Mouse (Mus musculus): ENCODE measurements at regions not wholly inside any gene's neighbourhood (a gene's known extent, or its start where the extent isn't known, plus 50 kb on each side); places are given as distances from the start of the nearest gene placed in this dataset.

DNA sequence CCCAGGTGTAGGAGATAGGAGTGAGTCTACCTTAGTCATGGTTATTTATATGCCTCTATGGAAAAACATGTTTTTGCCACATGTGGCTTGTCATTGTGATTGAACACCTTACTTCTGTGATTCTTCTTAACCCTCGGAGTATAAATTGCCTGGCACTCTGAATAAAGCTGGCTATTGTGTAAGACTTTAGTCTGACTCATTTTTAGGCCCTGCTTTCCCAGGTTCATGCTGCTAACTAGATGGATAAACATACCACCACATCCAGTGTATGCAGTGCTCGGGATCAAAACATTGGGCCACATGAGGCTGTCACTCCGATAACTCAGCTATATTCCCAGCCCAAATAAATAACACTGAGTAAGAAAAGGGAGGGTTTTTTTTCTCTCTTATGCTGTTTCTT, 287.2 kb downstream of the Gsdmc2 start:
- DNase-seq (ENCODE audit: low read depth, low spot score): no peak

DNA sequence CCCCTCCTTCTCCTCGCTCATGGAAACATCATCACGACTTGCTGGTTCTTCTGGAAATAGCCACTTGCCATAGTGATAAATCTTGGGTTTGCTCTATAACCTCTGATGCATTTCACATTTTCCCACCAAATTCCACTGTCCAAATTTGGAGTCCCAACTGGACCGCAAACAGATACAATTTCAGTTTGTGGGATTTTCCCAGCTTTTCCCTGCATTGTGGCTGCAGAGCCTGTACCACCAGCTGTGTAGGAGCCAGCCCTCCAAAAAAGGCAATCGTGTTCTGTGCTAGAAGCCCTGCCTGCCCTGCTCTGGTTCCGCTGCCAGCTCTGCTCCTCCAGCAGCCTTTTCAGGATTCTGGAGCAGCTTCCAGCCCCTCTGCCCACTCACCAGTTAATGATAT, 291.4 kb downstream of the Gsdmc2 start:
- peak; percentile 37 for DNase-seq (ENCODE audit: low read depth, low spot score)

DNA sequence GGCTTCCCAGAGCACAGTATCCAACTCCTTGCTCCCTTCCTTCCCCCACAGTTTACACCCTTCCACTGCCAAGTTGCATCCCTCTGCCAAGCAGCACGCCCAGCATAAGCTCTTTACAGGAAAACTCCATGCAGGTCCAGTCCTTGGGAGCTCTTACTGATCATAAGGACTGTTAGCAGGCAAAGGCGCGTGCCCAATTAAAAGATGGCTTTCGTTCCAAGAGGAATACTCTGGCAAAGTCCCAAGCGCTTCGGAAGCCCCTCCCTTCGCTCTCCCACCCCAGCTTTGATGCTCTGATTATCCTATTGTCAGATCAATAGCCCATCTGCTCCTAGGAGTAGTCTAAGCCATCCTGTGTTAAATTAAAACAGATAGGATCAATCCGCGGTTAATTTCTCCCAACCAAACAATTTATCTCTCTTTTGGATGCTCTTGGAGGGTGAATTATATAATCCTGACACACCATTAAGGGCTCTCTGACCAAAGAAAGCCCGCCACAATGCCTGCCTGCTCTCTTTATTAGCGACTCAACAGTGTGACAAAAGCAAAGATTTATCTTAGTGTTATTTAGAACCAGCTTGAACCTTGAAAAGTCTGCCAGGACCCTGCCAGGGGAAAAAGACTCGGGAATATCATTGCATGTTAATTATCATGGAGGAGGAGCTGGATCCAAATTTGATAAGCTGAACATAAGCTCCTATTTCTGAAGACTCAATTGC, 312.5 kb downstream of the Gsdmc2 start:
- peak; percentile 68 for DNase-seq (ENCODE audit: low read depth, low spot score)

DNA sequence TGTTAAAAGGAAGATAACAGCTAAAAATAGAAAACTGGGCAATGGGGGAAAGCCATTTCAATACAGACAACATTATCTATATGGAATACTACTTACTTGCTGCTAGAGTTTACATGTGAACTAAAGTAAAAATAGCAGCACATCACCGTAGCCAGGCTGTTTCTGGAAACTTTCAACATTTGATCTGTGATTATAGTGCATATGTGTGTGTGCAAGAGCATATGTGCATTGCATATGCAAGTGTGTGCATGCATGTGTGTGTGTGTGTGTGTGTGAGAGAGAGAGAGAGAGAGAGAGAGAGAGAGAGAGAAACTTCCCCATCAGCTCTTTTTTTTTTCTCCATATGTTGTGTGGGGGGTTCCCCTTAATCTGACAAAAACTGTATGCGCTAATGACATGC, 317.7 kb downstream of the Gsdmc2 start:
- DNase-seq (ENCODE audit: low read depth, low spot score): no peak

DNA sequence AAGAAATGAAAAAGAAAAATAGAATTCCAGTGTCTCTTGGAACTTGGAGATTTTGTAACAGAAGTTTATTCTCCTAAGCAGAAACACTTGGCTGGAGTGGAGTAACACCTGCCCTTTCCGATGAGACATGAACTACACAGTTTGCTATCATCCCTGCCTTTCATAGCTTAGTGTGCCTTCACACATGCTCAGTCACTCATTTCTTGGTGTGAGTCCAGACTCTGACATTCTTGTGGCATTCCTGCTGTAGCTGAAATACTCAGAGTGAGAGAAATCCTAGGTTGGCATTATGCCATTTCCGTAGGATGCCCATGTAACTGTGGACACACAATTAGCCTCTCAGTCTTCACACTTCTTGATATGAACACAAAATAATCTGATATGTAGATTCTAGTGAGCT, 318.2 kb downstream of the Gsdmc2 start:
- peak; percentile 38 for DNase-seq (ENCODE audit: low read depth, low spot score)

DNA sequence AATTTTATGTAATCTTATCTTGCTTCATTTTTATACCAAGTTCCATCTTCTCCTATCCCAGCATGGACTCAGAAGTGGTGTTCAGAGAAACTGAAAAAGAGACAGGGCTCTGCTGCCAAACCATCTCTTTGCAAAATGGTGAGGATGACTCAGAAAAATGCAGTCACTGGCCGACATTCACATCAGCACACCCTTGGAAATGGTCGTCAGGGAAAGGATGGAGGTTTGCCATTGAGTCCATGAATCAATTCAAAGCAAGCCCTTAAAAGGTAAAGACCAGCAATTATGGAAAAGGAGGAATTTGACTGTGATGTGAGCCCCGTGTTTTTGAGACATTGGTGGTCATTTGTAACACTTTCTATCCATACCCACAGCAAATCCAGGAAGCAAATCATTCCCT, 327.7 kb downstream of the Gsdmc2 start:
- DNase-seq (ENCODE audit: low read depth, low spot score): peak; percentile 10

DNA sequence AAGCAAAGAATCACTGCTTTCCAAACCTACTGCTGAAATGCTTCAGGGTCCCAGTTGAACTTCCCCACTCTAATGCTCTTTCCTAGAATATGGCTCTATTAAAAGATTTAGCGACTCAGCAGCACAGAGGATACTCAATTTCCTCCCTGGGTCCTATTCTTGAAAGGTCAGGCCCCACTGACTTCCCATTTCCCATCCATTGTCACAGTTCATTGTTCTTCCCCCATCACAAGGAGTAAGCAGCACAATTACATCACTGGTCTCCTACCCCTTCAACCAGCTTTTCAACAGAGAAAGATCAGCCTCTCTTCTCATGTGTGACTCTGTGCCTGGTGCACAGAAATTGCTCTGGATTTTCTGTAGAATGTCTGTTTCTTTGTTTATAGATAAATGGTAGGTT, 344.5 kb downstream of the Gsdmc2 start:
- peak; percentile 18 for DNase-seq (ENCODE audit: low read depth, low spot score)

DNA sequence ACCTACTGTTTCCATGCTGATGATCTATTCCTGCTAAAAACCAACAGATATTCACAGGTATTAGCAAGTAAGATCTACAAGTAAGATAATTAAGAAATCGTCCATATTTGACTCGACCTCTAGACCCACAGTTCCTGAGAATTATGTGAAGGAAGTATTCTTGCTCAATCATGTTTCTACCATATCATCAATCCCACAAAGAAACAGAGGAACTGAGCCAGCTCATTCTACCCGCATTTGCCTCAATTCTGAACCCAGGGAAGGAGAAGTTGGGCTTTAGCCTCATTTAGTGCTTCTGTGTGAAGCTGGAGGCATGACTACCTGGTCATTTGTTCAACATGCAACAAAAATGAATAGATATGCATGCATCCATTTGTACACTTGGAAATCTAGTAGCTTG, 346.5 kb downstream of the Gsdmc2 start:
- no peak for DNase-seq (ENCODE audit: low read depth, low spot score)

DNA sequence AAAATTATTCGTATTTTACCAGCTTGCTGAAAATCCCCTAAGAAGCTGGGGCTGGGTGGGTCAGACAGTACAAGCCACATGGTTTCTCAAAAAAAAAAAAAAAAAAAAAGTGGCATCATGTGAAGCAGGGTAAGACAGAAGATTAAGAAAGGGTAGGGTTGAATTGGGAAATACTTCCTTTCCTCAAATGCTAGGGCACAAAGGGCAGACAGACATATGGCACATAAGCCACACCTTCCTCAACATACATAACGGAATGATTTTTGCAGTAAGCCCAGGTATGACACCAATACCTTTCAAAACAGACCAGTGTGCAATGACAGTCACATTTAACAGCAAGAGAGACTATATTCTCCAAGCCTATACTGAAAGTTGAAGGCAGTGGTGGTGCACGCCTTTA, 347.8 kb downstream of the Gsdmc2 start:
- no peak for DNase-seq (ENCODE audit: low read depth, low spot score)

DNA sequence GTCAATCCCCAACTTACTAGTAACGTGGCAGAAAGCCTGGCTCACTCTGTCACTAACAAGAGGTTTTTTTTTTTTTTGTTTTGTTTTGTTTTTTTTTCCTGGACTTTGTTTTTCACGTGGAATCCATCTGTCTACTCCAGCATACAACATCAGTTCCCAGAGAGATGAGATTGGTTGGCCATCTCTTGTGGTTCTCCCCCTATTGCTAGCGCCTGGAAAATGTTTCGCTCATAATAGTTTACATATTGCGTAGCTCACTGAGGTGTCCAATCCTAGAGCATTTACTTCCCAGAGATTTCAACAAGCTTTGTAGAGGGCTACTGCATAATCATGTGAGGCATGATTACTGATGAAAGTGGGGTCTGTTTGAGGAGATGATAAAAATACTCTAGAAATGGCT, 360.1 kb downstream of the Gsdmc2 start:
- no peak for DNase-seq (ENCODE audit: low read depth, low spot score)

DNA sequence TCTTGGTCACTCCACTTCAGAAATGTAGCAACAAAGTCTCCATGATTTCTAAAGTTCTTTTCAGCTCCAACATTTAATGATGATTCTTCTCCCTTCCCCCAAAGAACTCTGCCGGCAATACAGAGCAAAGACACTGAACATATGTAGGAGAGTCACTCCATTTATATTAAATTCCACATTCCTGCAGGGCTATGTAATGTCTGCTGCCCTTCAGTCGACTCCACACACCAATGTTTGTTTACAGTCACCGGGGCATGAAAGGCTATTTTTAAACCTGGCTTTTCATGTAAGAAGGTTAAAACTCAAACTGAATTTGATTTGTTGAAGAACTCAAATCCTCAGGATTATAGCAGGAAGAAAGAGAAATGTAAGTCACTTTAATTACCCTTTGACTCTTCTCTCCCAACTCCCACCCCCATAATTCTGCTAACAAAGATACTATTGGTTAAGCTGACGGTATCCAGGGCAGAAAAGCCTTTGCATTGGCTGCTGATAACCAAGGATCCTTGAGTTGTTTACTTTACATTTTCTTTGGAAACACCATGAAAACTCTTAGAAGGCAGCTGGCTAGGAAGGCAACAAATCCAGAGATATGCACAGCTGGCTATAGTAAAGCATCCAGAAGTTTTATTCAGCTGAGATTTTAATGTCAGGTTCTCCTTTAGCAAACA, 360.6 kb downstream of the Gsdmc2 start:
- no peak for DNase-seq (ENCODE audit: low read depth, low spot score)

DNA sequence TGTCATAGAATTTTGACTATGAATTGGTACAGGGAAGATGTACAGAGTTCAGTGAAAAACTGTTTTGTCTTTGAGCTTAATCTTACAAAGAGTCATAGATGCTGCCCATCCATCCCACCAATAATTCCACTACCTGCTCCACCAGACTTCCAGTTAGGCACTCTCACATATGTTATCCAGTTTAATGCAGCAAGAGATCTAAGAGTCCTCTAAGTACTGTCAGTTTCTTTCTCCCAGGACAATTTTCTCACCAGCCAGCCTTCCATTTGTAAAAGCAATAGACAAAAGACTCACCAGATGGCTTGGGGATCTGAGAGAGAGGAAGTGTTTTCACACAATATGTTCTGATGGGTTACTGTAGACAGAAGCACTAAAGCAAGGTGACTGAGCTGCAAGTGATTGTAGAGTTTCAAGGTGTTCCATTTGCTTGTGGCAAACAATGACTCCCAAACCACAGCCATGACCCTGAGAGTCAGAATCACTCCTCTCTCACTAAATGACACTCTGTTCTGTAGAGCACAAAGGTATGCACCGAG, 365.6 kb downstream of the Gsdmc2 start:
- peak; percentile 67 for DNase-seq (ENCODE audit: low read depth, low spot score)

DNA sequence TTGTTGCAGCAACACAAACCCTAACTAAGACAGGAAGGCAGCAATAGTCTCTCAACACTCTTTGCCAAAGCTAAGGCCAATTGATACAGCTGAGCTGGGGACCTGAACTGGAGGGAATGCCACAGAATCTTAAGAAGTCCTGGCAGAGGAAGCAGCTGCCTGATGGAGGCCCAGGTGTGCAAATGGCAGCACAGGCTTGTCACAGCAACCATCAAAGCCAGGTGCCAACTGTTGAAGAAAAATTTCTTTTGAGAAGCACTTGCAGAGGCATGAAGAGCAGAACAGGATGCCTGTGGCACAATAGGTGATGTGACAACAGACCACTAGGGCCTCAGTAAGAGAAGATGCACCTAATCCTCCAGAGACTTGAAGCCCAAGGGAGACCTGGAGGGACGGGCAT, 378.1 kb downstream of the Gsdmc2 start:
- no peak for DNase-seq (ENCODE audit: low read depth, low spot score)

DNA sequence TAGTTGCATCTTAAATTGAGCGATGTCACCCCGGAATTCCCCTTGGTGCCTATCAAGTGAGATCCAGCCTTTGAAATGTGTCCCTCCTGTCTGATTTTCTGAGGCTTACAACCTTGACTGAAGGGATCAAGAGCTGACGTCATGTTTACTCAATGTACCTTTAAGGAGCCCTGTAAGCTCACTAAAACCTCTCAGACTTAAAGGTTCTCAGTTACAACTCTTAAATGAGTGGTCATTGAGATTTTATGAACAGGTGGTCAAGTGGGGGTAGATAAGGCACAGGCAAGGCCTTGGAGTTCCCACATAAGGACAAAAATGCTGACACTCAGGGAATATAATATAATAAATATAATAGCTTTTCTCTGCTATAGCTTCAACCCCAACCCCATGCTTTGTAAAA, 392.4 kb downstream of the Gsdmc2 start:
- DNase-seq (ENCODE audit: low read depth, low spot score): no peak

DNA sequence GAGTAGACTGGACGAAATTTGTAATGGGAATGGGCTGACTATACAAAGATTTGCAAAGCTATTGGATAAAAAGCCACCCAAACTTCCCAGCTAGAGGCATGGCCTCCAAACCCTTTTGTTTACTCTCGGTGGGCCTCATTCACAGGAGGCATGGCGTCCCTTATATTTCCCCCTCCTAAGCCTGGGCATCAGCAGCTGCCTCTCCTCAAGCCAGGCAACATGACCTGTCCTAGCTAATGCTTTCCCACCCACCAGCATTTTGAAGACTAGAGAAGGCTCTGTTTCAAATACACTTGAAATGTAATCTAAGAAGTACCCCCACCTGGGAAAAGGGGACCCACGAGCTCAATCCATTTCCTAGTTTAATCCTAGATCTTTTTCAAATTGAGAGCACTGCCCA, 398.7 kb downstream of the Gsdmc2 start:
- no peak for DNase-seq (ENCODE audit: low read depth, low spot score)

DNA sequence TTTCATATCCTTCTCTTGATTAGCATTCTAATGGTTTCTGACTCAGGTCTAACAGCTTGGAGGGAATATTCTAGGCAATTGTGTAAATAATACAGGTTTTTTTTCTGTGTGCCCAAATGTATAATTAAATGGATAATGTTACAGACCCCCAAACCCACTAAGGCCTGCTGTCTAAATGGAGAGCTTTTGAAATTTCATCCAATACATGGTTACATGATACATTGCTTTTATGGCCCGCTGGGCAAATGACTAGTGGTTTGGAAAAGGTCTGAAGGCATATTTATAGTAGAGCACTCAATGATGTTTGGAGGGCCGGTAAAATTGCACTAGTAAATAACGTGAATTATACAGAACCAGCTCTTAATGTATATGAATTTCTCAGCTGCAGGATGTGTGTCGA, 400.0 kb downstream of the Gsdmc2 start:
- DNase-seq (ENCODE audit: low read depth, low spot score): no peak

DNA sequence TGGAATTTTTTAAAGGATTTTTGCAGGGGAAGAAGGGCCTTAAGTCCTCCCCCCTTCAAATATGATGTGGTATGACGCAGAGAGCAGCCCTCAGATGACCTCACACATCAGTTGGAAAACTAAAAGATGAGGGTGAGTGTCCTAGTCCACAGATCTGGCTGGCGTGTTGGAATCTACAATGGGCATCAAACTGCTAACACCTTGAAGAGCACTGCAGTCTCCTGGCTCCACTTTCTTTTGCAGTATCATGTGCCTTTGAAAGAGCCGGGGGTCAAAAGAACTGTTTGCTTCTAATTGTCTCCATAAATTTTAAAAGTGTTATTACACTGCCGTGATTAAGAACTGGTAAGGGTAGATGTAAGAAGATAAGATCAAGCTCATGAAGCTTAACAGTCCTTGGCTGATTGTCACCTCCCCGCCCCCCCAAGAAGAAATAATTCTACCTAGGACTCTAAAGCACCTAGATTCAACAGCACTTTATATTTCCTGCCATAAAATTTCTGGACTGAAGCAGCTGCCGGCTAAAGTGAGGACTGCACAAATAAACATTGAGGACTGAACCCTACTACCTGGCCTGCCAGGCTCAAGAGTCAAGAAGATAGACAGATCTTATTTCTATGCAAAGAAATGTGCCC, 402.7 kb downstream of the Gsdmc2 start:
- no peak for DNase-seq (ENCODE audit: low read depth, low spot score)

DNA sequence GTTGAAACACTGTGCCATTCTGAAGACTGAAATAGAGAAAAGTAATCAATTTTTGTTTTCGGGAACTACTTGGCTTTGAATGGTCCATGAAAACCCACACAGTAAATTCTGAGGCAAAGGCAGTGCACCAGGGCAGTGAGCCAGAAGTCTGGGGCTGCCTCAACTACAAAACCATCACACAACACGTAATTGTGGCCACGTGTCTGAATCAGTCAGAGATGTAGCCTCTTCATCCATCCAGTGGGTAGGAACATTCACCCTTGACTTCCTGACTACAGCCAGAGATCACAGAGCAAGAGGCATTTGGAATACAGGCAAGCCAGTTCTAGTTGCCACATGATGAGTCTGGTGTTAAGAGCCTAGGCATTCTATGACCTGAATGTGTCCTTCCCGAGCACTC, 432.3 kb downstream of the Gsdmc2 start:
- no peak for DNase-seq (ENCODE audit: low read depth, low spot score)

DNA sequence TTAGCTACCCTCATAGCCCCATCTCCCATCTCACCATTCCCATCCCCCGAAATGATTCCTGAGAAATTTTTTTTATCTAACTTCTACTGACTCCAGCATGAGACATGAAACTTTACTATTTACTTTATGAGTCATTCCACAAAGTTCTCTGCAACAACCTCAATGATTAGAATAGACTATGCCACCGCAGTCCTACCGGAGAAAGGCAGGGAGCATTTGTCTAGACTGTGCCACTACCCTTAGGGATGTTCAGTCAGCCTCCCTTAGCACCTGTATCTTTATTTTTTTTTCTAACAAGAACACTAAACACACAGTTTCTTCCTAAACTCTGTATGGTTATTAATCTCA, 433.2 kb downstream of the Gsdmc2 start:
- DNase-seq (ENCODE audit: low read depth, low spot score): no peak

DNA sequence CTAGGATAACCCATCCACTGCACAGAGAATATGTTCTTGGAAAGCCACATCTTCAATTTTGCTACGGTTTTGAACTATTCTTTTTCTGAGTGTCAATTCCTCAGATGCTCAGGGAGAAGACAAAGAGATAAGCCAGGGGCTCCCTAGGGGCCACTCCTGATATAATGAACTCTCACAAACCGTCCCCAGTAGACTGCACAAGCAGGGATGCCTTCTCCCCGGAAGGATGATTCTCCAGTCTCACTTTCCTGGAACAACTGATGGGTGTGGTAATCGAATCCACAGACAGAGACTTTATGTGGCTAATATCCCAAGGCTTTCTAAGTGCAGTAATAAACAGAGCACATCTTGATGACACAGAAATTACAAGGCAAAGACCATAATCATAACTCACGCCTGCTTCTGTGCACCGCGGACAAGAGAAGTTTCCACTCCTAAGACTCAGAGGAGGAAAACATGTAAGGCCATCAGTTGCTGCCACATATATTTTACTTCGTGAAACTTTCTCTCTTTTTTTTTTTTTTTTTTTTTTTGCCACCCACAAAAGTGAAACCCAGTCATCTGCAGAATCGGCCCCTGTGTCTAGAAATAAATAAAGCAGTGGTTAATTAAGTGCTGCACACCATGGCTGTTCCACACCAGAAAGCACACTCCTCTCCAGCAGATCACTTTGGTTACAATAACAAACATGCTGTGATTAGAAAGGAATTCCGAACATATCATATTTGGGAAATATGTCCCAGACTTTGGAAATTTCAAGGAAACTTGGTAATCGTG, 433.8 kb downstream of the Gsdmc2 start:
- no peak for DNase-seq (ENCODE audit: low read depth, low spot score)

DNA sequence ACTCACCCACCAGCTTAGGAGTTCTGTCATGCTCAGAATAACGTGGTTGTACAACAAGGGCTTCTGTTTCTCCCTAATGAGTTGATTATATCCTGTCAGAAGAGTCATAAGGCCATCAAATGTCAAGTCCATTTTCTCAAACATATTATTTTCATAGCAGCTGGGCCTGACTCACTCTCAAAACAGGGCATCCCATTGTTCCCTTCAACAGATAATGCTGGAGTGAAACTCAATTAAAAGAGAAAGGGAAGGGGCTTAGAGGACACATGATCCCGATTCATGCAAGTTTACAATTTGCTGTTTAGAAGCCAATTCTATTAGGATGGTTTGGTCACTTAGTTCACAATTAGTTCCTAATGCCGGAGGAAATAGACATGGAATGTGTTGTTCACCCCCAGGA, 444.5 kb downstream of the Gsdmc2 start:
- peak; percentile 8 for DNase-seq (ENCODE audit: low read depth, low spot score)

DNA sequence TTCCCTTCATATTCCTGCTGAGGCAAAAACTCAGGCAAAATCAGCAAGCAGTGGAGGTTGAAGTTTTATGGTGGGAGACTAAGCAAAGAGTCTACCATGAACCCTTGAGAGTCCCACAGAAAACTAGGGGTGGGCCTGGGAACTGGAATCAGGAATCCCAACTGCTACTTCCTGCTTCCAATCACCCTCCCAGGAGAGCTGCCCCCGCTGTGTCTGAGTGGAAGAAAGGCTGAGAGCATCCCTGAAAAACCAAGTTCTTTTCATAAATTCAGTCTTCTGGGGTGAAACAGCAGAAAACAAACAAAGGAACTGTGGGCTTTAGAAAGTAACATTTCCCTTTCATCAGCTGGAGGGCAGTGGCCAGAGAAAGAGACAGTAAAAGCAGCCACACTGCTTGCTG, 445.0 kb downstream of the Gsdmc2 start:
- no peak for DNase-seq (ENCODE audit: low read depth, low spot score)

Measured in brain, adult 2 months (tissue).